In the genomic region with DNA sequence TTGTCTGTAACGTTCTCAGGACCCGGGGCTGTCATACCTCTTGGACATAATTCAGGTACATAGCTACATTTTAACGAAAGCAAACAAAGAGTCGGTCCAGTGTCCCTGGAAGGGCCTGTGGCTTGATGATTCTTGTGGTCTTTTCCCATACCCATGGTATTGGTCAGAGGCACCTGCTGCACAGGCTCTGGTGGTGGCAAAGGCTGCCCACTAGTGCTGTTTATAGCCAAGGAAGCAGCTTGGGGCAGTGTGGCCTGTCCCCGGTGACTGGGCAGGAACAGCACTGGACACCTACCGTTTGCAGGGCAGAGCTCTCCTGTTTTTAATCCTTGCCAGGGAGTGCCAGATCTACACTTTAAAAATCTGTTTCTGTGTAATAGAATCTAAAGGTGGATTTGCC, we compare ENCODE assay signal across 9 mouse cellular contexts. TPM values are rescaled to one million over a fixed set of nuclear protein-coding genes. Genes with fewer than 3 reads are reported as not detected.
A peak's percentile ranks its signal among the peaks of the same experiment; 100 is the strongest.
DNase-seq lines count a peak whose midpoint lies in the region; ATAC-seq and TF ChIP-seq lines count a peak whose summit lies in the region.
"Had no signal": no experiment of that assay in that cellular context is flagged by ENCODE, and none has a peak within 500 bp of the region (broad histone marks: within the 10 kb centered on the region; RNA-seq: fewer than 3 reads in every experiment).

No protein-coding gene starts in this region.

- H3K9ac ChIP-seq in embryonic facial prominence, embryonic 13.5 days = no peak overlapping the region
- H3K9ac ChIP-seq in lung, embryonic 15.5 days = no peak overlapping the region

- no peak for ATAC-seq in embryonic facial prominence, embryonic 13.5 days (ENCODE audit: insufficient number of reproducible peaks, insufficient read depth, low FRiP score, low TSS enrichment, low read depth)
- ATAC-seq in lung, embryonic 15.5 days (ENCODE audit: borderline replicate concordance, extremely low read depth, low FRiP score, low TSS enrichment) = no peak

- H3K9me3 ChIP-seq in embryonic facial prominence, embryonic 13.5 days = no peaks in the 10 kb centered on the region
- H3K9me3 ChIP-seq in embryonic facial prominence, embryonic 10.5 days = no peaks in the 10 kb centered on the region
- H3K9me3 ChIP-seq in lung, embryonic 15.5 days = no peaks in the 10 kb centered on the region

- H3K36me3 ChIP-seq in embryonic facial prominence, embryonic 13.5 days = no peaks in the 10 kb centered on the region
- no peaks in the 10 kb centered on the region for H3K36me3 ChIP-seq in embryonic facial prominence, embryonic 10.5 days (replicated peaks)
- no peaks in the 10 kb centered on the region for H3K36me3 ChIP-seq in lung, embryonic 15.5 days
- H3K36me3 ChIP-seq in myocyte (ENCODE audit: control insufficient read depth, insufficient read depth) = no peaks in the 10 kb centered on the region

- H3K4me2 ChIP-seq in embryonic facial prominence, embryonic 13.5 days = peak overlapping the region; percentile 86
- peak overlapping the region; percentile 73 for H3K4me2 ChIP-seq in lung, embryonic 15.5 days
- H3K4me2 ChIP-seq in myocyte (ENCODE audit: low read depth) = peak overlapping the region; percentile 51

- H3K27ac ChIP-seq in embryonic facial prominence, embryonic 13.5 days = no peak overlapping the region
- no peak overlapping the region for H3K27ac ChIP-seq in embryonic facial prominence, embryonic 10.5 days (replicated peaks)
- no peak overlapping the region for H3K27ac ChIP-seq in lung, embryonic 15.5 days

- 74% methylated on average over 6 of the region's 6 CpGs for WGBS in embryonic facial prominence, embryonic 13.5 days
- 74% methylated on average over 6 of the region's 6 CpGs for WGBS in embryonic facial prominence, embryonic 10.5 days
- WGBS in lung, embryonic 15.5 days = 47% methylated on average over 6 of the region's 6 CpGs

- DNase-seq in embryonic facial prominence, embryonic 10.5 days (ENCODE audit: low spot score) = no peak
- DNase-seq in lung, postnatal 25 days (ENCODE audit: low spot score) = no peak
- peak; percentile 14 for DNase-seq in induced T-regulatory cell, adult 2 months (ENCODE audit: low read depth)
- DNase-seq in cerebellum, postnatal 4 days (ENCODE audit: low spot score in 2 of 2) = no peak
- DNase-seq in right cerebral cortex, postnatal 25 days = no peak

- no peak overlapping the region for H3ac ChIP-seq in myocyte (ENCODE audit: control insufficient read depth, insufficient read length)

- H3K27me3 ChIP-seq in embryonic facial prominence, embryonic 13.5 days = peaks cover 24% of the 10 kb centered on the region
- H3K27me3 ChIP-seq in embryonic facial prominence, embryonic 10.5 days (replicated peaks; ENCODE audit: low read depth, poor library complexity, severe bottlenecking) = peaks cover 51% of the 10 kb centered on the region
- peaks cover 32% of the 10 kb centered on the region; the same call in 1 of the 2 replicates for H3K27me3 ChIP-seq in lung, embryonic 15.5 days
- no peaks in the 10 kb centered on the region for H3K27me3 ChIP-seq in myocyte (ENCODE audit: control insufficient read depth, insufficient read depth, insufficient read length)

- H3K79me2 ChIP-seq in myocyte (ENCODE audit: control insufficient read depth, insufficient read depth) = no peaks in the 10 kb centered on the region

- TF ChIP-seq POLR2A in myocyte (IDR thresholded peaks at IDR 0.05; ENCODE audit: insufficient read length, low read depth) = no peak

- H3K4me1 ChIP-seq in embryonic facial prominence, embryonic 13.5 days = peaks cover 31% of the 10 kb centered on the region
- peaks cover 31% of the 10 kb centered on the region for H3K4me1 ChIP-seq in embryonic facial prominence, embryonic 10.5 days
- H3K4me1 ChIP-seq in lung, embryonic 15.5 days = peaks cover 35% of the 10 kb centered on the region

- no peak overlapping the region for H3K4me3 ChIP-seq in embryonic facial prominence, embryonic 13.5 days
- H3K4me3 ChIP-seq in embryonic facial prominence, embryonic 10.5 days = no peak overlapping the region
- H3K4me3 ChIP-seq in lung, embryonic 15.5 days = 0 out of 2 replicates have a peak overlapping the region, but pooled peaks have one; percentile 2
- H3K4me3 ChIP-seq in myocyte = no peak overlapping the region
- H3K4me3 ChIP-seq: erythroblast, embryonic 14.5 days had no signal

TF ChIP-seq in myocyte, 11 proteins besides CTCF, POLR2A, EP300 and RAD21:
- TF ChIP-seq SRF (IDR thresholded peaks at IDR 0.05; ENCODE audit: control insufficient read depth, insufficient read length, low read depth) (no peak), USF1 (IDR thresholded peaks at IDR 0.05; ENCODE audit: low read depth) (no peak), TCF12 (IDR thresholded peaks at IDR 0.05; ENCODE audit: insufficient read depth, poor library complexity, severe bottlenecking) (peak; percentile 38), MYOD1 (IDR thresholded peaks at IDR 0.05; ENCODE audit: control insufficient read depth in 1 of 3, insufficient read length in 2 of 3, low read depth in 2 of 3) (peak; percentile 71 to 95 (median 83)), MAX (IDR thresholded peaks at IDR 0.05; ENCODE audit: low read depth) (no peak), MYOG (IDR thresholded peaks at IDR 0.05; ENCODE audit: control insufficient read depth in 1 of 3, insufficient read depth in 1 of 3, insufficient read length in 2 of 3, low read depth in 2 of 3) (peak; percentile 56 to 90 (median 57)), TCF3 (IDR thresholded peaks at IDR 0.05; ENCODE audit: insufficient read length, low read depth) (peak; percentile 34)

RNA-seq across cellular contexts. Expression of gene Ramp1, which starts 1.1 kb away (rescaled TPM):
- 5.4 and 6.1 TPM in 2 replicates for polyA plus RNA-seq in embryonic facial prominence, embryonic 13.5 days (2015; fragmentation: Nextera tagmentation; extraction: Ambion mirVana)
- polyA plus RNA-seq in embryonic facial prominence, embryonic 10.5 days (2016; fragmentation: Nextera tagmentation; extraction: Ambion mirVana) = 0.47 and 0.61 TPM in 2 replicates
- 7.8 and 8.3 TPM in 2 replicates for polyA plus RNA-seq in lung, embryonic 15.5 days (2015; fragmentation: Nextera tagmentation; extraction: Ambion mirVana)
- 3.1 TPM for polyA plus RNA-seq in myocyte (2012; fragmentation: generic; extraction: Trizol)

RNA-seq across cellular contexts. Expression of gene Rbm44, which starts 35.8 kb away (rescaled TPM):
- polyA plus RNA-seq in embryonic facial prominence, embryonic 13.5 days (2015; fragmentation: Nextera tagmentation; extraction: Ambion mirVana) = 0.80 and 1.1 TPM in 2 replicates
- 0.87 and 1.2 TPM in 2 replicates for polyA plus RNA-seq in embryonic facial prominence, embryonic 10.5 days (2016; fragmentation: Nextera tagmentation; extraction: Ambion mirVana)
- polyA plus RNA-seq in lung, embryonic 15.5 days (2015; fragmentation: Nextera tagmentation; extraction: Ambion mirVana) = 1.0 and 1.7 TPM in 2 replicates
- not detected for polyA plus RNA-seq in myocyte (2012; fragmentation: generic; extraction: Trizol)
- polyA plus RNA-seq: erythroblast, embryonic 14.5 days had no signal
